Mouse (Mus musculus): ENCODE results near the gene Plxnc1.

Gene Plxnc1

GRCm38 (mm10) chr10:94866995-94867856, 77.4 kb downstream of the Plxnc1 start:
- no peak for DNase-seq

DNA sequence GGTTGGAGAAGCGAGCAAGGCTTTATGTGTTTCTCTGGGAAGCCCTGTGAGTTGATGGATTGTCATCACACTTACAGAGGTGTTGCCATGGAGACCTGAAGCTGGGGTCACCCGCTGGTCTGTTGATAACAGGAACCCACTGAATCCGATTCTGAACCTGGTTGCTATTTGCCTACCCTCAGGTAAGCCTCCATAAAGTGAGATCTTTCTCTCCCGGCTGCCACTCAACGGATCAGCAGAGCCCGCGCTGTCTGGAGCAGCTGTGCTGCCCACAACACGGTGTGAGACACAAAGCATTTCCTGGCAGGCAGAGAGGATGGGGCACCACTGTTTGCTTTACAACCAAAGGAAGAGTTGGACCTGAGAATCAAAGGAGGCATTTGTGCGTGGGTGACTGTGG, 79.4 kb downstream of the Plxnc1 start:
- no peak for DNase-seq

GRCm38 (mm10) chr10:94864199-94864928, 80.3 kb downstream of the Plxnc1 start:
- no peak for DNase-seq

- DNase-seq, result no peak
Measured at GRCm38 (mm10) chr10:94863251-94863650, 81.4 kb downstream of the Plxnc1 start.

DNA sequence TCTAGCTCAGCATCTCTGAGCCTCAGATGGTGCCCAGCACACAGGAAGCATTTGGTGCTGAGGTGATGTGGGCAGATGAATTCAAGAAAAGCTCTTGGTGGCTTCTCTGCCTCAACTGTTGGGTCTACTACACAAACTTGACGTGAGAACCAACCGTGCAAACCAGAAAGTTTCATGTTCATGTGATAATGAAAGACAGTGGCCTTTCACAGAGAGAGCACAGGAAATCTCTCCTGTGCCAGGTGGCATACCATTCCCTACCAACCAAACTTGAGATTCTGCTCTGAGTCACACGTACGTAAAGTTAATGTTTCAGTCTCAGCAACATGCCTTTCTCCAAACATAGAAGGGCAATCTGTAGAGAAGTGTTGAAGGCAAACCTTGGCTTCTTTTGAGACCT, 83.8 kb downstream of the Plxnc1 start:
- no peak for DNase-seq

- no peak for DNase-seq
Measured at GRCm38 (mm10) chr10:94858277-94859033, 86.2 kb downstream of the Plxnc1 start.

DNA sequence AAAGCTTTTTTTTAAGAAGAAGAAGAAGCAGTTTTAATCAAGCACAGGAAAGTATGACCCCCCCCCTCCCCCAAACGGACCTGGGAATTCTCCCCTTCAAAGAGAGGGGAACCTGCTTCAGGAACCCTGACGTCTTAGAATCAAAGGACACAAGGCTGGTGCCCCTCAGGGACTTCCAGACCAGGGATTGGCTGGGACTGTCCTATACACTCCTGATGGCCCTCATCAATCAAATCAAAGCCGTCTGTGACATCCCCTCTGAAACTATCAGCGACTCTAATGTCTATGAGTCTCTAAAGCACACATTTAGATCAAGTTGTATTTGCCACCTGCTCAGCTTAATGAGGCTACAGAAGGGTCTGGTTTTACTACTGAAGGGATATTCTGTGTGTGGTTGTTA, 94.1 kb downstream of the Plxnc1 start:
- no peak for DNase-seq

GRCm38 (mm10) chr10:94849930-94850329, 94.7 kb downstream of the Plxnc1 start:
- no peak for DNase-seq

DNA sequence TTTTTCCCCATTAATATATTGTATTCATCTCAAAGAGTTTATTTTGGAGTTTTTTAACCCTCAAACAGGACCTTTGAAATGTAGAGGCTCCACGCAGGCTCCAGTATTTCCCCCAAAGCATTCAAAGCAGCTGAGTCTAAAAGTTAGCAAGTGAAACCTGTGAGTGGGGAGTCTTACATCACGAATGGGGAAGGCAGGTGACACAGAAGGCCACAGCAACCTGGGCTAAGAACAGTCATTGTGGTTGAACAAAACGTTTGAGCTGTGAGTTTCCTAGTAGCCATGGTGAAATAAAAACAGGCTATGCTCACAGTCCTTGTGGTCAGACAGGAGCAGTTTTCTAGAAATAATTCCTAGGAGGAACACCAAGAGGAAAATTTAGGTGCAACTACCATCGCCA, 95.3 kb downstream of the Plxnc1 start:
- DNase-seq, result no peak

DNA sequence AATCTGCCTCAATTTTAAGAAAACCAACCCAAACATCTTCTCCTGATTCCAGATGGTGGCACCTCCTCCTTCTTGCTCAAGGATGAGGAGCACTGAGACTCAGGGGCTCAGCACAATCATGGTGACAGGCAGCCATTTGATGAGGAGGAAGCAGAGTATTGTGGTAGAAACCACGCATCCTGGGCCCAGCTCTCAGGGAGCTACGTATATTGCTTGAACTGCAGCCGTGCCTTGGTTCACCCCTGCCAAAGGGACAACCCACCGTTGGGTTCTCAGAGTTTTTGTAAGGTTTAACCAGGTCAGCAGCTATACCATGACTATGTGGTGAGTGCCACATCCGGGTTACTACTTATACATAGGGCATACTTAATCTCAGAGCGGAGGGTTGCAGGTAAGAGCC, 96.3 kb downstream of the Plxnc1 start:
- DNase-seq, result no peak

GRCm38 (mm10) chr10:94846501-94847105, 98.0 kb downstream of the Plxnc1 start:
- DNase-seq, result no peak

DNA sequence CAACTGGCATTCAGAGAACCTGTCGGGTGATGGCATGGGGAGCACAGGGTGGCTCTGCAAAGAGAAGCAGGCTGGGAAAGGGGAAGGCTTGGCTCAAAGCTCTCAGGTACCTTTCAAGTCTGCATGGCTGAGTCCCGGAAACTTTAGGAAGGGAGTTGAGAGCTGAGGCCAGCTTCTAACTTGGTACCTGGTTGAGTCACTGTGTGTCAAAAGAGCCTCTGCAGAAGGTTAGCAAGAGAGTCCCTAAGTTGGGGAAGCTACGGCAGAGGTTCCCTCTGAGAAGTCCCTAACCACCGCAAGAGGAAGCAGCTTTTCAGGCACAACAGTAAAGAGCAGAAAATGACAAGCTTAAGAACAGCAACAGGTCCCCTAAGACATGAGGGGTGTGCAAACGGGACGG, 99.9 kb downstream of the Plxnc1 start:
- DNase-seq, result no peak

GRCm38 (mm10) chr10:94835874-94836273, 108.8 kb downstream of the Plxnc1 start:
- no peak for DNase-seq

DNA sequence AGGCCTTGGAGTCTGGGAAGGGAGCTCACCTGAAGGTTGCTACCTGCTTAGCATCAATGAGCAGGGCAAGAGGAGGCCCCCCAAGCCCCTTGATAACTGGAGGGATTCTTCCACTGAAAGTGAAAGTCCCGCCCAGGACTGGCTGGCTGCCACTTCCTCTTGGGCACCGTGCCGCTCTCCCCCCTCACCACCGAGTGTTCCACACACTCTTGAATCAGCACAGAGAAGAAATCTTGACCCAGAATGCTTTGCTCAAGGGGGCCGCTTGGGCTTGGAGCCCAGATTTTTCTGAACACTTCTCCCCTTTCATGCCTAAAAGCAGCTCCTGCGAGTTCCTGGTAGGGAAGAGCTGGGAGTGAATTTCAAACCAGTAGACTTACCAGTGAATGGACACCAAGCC, 115.2 kb downstream of the Plxnc1 start:
- peak; percentile 97 for DNase-seq

DNA sequence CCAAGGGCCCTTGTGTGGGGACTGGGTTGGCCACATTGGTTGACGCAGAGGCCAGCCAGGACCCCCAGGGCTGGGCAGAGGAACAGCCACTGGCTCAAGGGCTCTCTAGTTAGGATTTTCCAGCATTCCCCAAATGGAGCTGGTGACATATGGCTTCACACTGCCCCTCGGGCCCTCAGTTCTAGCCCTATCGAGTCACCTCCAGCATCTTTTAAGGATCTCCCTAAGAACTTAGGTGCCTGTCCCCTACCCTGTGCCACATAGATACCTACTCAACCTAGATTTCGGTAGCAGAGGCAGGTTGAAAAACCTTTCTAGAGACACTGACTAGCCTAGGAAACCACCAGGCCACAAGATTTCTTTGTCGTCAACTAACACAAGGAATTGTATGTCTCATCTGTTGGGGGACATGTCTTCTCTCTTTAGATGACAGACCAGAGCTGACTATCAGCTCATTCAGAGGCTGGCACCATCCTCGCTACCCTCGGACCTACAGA, 115.9 kb downstream of the Plxnc1 start:
- DNase-seq, result no peak

GRCm38 (mm10) chr10:94827890-94828733, 116.5 kb downstream of the Plxnc1 start:
- DNase-seq, result peak; percentile 29

DNA sequence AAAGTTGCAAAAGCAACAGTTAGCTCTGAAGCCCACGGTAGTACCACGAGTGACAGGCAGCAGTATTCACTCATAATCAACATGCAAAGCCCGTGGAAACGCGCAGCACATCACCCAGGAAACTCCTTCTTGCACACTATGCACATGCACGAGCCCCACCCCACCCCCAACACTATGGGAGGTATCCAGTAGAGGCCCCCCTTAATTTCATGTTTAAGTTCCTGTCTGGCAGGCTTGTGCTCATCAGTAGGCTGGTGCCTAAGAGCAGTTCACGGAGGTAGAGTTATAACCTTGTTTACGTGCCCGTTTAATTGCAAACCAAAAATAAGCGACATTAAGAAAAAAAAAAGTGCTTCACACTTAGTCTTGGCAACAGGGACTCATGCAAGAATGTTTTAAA, 117.3 kb downstream of the Plxnc1 start:
- DNase-seq, result no peak

DNA sequence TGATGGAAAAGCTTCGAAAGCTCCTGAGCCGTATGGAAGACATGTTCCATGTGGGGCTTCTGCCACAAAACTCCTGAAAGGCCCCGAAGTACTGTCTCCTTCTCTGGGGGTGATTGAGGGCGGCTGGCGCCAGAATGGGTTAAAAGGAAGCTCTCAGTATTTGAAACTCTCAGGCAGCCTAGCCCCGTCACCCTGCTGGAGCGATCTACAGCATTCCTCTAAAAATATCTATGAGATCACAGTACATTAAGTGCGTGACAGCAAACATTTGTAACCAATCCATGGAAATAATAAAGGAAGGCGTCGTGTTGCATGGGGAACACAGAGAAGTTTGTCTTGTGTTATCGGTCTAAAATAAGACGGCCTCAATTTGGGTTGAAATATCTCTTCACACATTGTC, 118.2 kb downstream of the Plxnc1 start:
- DNase-seq, result no peak

DNA sequence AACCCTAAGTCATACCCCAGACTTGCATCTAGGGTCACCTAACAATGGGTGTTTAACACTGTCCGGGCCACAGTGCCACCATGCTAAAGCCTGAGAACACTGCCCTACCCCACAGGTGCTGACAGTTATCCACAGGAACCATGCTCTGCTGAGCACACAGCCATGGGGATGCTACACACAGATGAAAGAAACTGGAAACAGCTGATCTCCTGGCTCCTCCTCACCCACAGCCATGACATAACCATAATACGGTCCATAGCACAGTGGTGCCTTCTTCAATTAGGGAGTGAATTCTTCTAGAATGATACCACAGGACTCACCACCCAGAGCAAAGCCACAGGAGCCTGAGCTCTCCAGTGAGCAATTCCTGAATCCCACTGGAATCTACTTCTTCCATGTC, 118.7 kb downstream of the Plxnc1 start:
- DNase-seq, result no peak

- peak; percentile 48 for DNase-seq
Measured at GRCm38 (mm10) chr10:94823971-94824760, 120.5 kb downstream of the Plxnc1 start.
